Mouse (Mus musculus): Measurements from ENCODE around the gene Aig1. TPM values are rescaled to one million over a fixed set of nuclear protein-coding genes. Genes with fewer than 3 reads are reported as not detected.
A peak's percentile ranks its signal among the peaks of the same experiment; 100 is the strongest.

The Aig1 gene
- total RNA-seq, 2 experiments from 2014 or later = 60.9 to 61.3 TPM

GRCm38 (mm10) chr10:13769789-13770188, 99.0 kb downstream of the Aig1 start:
- intact Hi-C loops (cut with DNase I) = no loop called here
- TF ChIP-seq CTCF (IDR thresholded peaks at IDR 0.05) = no peak
- DNase-seq (ENCODE audit: extremely low spot score in 1 of 2, low spot score in 2 of 2) = no peak
- H3K27ac ChIP-seq = no peak overlapping the region
- H3K4me3 ChIP-seq = no peak overlapping the region

- intact Hi-C loops (cut with DNase I) = no loop called here
- H3K4me3 ChIP-seq = no peak overlapping the region
Observed at GRCm38 (mm10) chr10:13768866-13769265, 99.9 kb downstream of the Aig1 start.

GRCm38 (mm10) chr10:13767076-13767475, 101.7 kb downstream of the Aig1 start:
- intact Hi-C loops (cut with DNase I) = no loop called here
- no peak overlapping the region for H3K27ac ChIP-seq
- no peak for DNase-seq (ENCODE audit: extremely low spot score in 1 of 2, low spot score in 2 of 2)
- TF ChIP-seq CTCF (IDR thresholded peaks at IDR 0.05) = no peak
- no peak overlapping the region for H3K4me3 ChIP-seq

More at GRCm38 (mm10) chr10:13768866-13769265, 99.9 kb downstream of the Aig1 start:
- TF ChIP-seq CTCF (IDR thresholded peaks at IDR 0.05) = no peak
- DNase-seq (ENCODE audit: extremely low spot score in 1 of 2, low spot score in 2 of 2) = no peak
- no peak overlapping the region for H3K27ac ChIP-seq

- TF ChIP-seq CTCF (IDR thresholded peaks at IDR 0.05) = no peak
- intact Hi-C loops (cut with DNase I) = no loop called here
- DNase-seq (ENCODE audit: extremely low spot score in 1 of 2, low spot score in 2 of 2) = no peak
- H3K4me3 ChIP-seq = no peak overlapping the region
- no peak overlapping the region for H3K27ac ChIP-seq
Observed at GRCm38 (mm10) chr10:13763151-13763550, 105.6 kb downstream of the Aig1 start.

- intact Hi-C loops (cut with DNase I) = loop anchor here (5.0 kb wide), 1 partner anchor 182 kb away; no protein-coding TSS in a partner anchor
- H3K4me3 ChIP-seq = no peak overlapping the region
- TF ChIP-seq CTCF (IDR thresholded peaks at IDR 0.05) = no peak; the same call in none of the 2 replicates
- H3K27ac ChIP-seq = no peak overlapping the region
- no peak for DNase-seq (ENCODE audit: extremely low spot score in 1 of 2, low spot score in 2 of 2)
Observed at GRCm38 (mm10) chr10:13754712-13755111, 114.1 kb downstream of the Aig1 start.

GRCm38 (mm10) chr10:13753777-13754176, 115.0 kb downstream of the Aig1 start:
- intact Hi-C loops (cut with DNase I) = no loop called here
- DNase-seq (ENCODE audit: extremely low spot score in 1 of 2, low spot score in 2 of 2) = no peak
- TF ChIP-seq CTCF (IDR thresholded peaks at IDR 0.05) = no peak
- Histone ChIP-seq H3K27ac (no peak overlapping the region), H3K4me3 (no peak overlapping the region)

- TF ChIP-seq CTCF (IDR thresholded peaks at IDR 0.05) = no peak
- intact Hi-C loops (cut with DNase I) = no loop called here
- no peak overlapping the region for H3K4me3 ChIP-seq
- peak overlapping the region; percentile 47; the same call in 1 of the 2 replicates for H3K27ac ChIP-seq
- DNase-seq (ENCODE audit: extremely low spot score in 1 of 2, low spot score in 2 of 2) = peak in 1 of 2 experiments; percentile 32
Observed at GRCm38 (mm10) chr10:13739494-13740140, 129.2 kb downstream of the Aig1 start.

- no peak for TF ChIP-seq CTCF (IDR thresholded peaks at IDR 0.05)
Observed at GRCm38 (mm10) chr10:13730039-13730748, 138.6 kb downstream of the Aig1 start.

GRCm38 (mm10) chr10:13727676-13728075, 141.1 kb downstream of the Aig1 start:
- H3K27ac ChIP-seq = peak overlapping the region; percentile 36
- TF ChIP-seq CTCF (IDR thresholded peaks at IDR 0.05) = no peak

More at GRCm38 (mm10) chr10:13730039-13730748, 138.6 kb downstream of the Aig1 start:
- intact Hi-C loops (cut with DNase I) = no loop called here
- no peak for DNase-seq (ENCODE audit: extremely low spot score in 1 of 2, low spot score in 2 of 2)
- H3K27ac ChIP-seq = no peak overlapping the region
- H3K4me3 ChIP-seq = no peak overlapping the region

GRCm38 (mm10) chr10:13726206-13726605, 142.6 kb downstream of the Aig1 start:
- intact Hi-C loops (cut with DNase I) = loop anchor here (5.0 kb wide), 1 partner anchor 51 kb away; no protein-coding TSS in a partner anchor
- no peak for DNase-seq (ENCODE audit: extremely low spot score in 1 of 2, low spot score in 2 of 2)
- Histone ChIP-seq H3K27ac (no peak overlapping the region), H3K4me3 (no peak overlapping the region)
- TF ChIP-seq CTCF (IDR thresholded peaks at IDR 0.05) = no peak

More at GRCm38 (mm10) chr10:13727676-13728075, 141.1 kb downstream of the Aig1 start:
- DNase-seq (ENCODE audit: extremely low spot score in 1 of 2, low spot score in 2 of 2) = peak; percentile 60 to 62
- intact Hi-C loops (cut with DNase I) = loop anchor here (5.0 kb wide), 1 partner anchor 50 kb away; no protein-coding TSS in a partner anchor
- no peak overlapping the region for H3K4me3 ChIP-seq

- Histone ChIP-seq H3K27ac (no peak overlapping the region), H3K4me3 (no peak overlapping the region)
- intact Hi-C loops (cut with DNase I) = loop anchor here (5.0 kb wide), 1 partner anchor 52 kb away; no protein-coding TSS in a partner anchor
- TF ChIP-seq CTCF (IDR thresholded peaks at IDR 0.05) = no peak
- no peak for DNase-seq (ENCODE audit: extremely low spot score in 1 of 2, low spot score in 2 of 2)
Observed at GRCm38 (mm10) chr10:13725276-13725675, 143.5 kb downstream of the Aig1 start.

GRCm38 (mm10) chr10:13716132-13716531, 152.6 kb downstream of the Aig1 start:
- no peak for TF ChIP-seq CTCF (IDR thresholded peaks at IDR 0.05)
- intact Hi-C loops (cut with DNase I) = no loop called here
- DNase-seq (ENCODE audit: extremely low spot score in 1 of 2, low spot score in 2 of 2) = no peak
- no peak overlapping the region for H3K4me3 ChIP-seq
- H3K27ac ChIP-seq = no peak overlapping the region
